In genomic region chr16:17525524-17525923, GRCm38 (mm10) we compare ENCODE assay signal across 26 mouse cellular contexts. TPM values are rescaled to one million over a fixed set of nuclear protein-coding genes. Genes with fewer than 3 reads are reported as not detected.
DNase-seq lines count a peak whose midpoint lies in the region; ATAC-seq and TF ChIP-seq lines count a peak whose summit lies in the region.
"Had no signal": no experiment of that assay in that cellular context is flagged by ENCODE, and none has a peak within 500 bp of the region (broad histone marks: within the 10 kb centered on the region; RNA-seq: fewer than 3 reads in every experiment).

No protein-coding gene starts in this region.

- 81% methylated on average over 3 of the region's 3 CpGs for WGBS in intestine, embryonic 15.5 days

- no peak overlapping the region for H3ac ChIP-seq in myocyte (ENCODE audit: control insufficient read depth, insufficient read length)

- intact Hi-C loops in gastrocnemius, adult 2 months (cut with DNase I), result no loop called here

- H3K36me3 ChIP-seq in intestine, embryonic 15.5 days, result peaks cover 69% of the 10 kb centered on the region
- H3K36me3 ChIP-seq in myocyte (ENCODE audit: control insufficient read depth, insufficient read depth), result peaks cover 44% of the 10 kb centered on the region

- no peaks in the 10 kb centered on the region for H3K27me3 ChIP-seq in intestine, embryonic 15.5 days (replicated peaks)
- no peaks in the 10 kb centered on the region for H3K27me3 ChIP-seq in myocyte (ENCODE audit: control insufficient read depth, insufficient read depth, insufficient read length)
- H3K27me3 ChIP-seq: forebrain, embryonic 15.5 days; heart, embryonic 12.5 days; heart, embryonic 15.5 days; hindbrain, embryonic 13.5 days had no signal

- no peak for TF ChIP-seq CTCF in gastrocnemius, adult 2 months (IDR thresholded peaks at IDR 0.05)

- TF ChIP-seq POLR2A in myocyte (IDR thresholded peaks at IDR 0.05; ENCODE audit: insufficient read length, low read depth), result no peak

- no peak overlapping the region for H3K9ac ChIP-seq in intestine, embryonic 15.5 days
- H3K9ac ChIP-seq: forebrain, embryonic 15.5 days; heart, embryonic 12.5 days; heart, embryonic 15.5 days; hindbrain, embryonic 13.5 days had no signal

- peak; percentile 10 for DNase-seq in cerebellum, adult 11-12 months
- no peak for DNase-seq in cerebellum, postnatal 10 days
- DNase-seq in heart, adult 11 months, result peak; percentile 88
- no peak for DNase-seq in heart, adult 8-10 months (ENCODE audit: low spot score)
- no peak for DNase-seq in gastrocnemius, adult 2 months
- no peak for DNase-seq in urinary bladder, postnatal 10 days (ENCODE audit: low spot score)
- DNase-seq: adrenal gland, adult 8-10 months; adrenal gland, postnatal 25 days; cerebellum, adult 18-20 months; cerebellum, adult 9-11 months; gastrocnemius, postnatal 10 days; gastrocnemius, postnatal 36 days; heart, postnatal 10 days; heart, postnatal 36 days had no signal

- no peak for ATAC-seq in intestine, embryonic 15.5 days
- ATAC-seq: activated CD4-positive, CD25-positive, alpha-beta regulatory T cell, adult 4 months; forebrain, embryonic 15.5 days; hindbrain, embryonic 16.5 days had no signal

- no peak overlapping the region for H3K4me3 ChIP-seq in intestine, embryonic 15.5 days (replicated peaks)
- no peak overlapping the region for H3K4me3 ChIP-seq in myocyte
- H3K4me3 ChIP-seq in gastrocnemius, adult 2 months, result no peak overlapping the region
- H3K4me3 ChIP-seq: forebrain, embryonic 10.5 days; forebrain, embryonic 15.5 days; heart, embryonic 12.5 days; heart, embryonic 15.5 days; hindbrain, embryonic 10.5 days; hindbrain, embryonic 13.5 days had no signal

- no peaks in the 10 kb centered on the region for H3K9me3 ChIP-seq in intestine, embryonic 15.5 days
- H3K9me3 ChIP-seq: forebrain, embryonic 10.5 days; forebrain, embryonic 15.5 days; heart, embryonic 12.5 days; heart, embryonic 15.5 days; hindbrain, embryonic 10.5 days; hindbrain, embryonic 13.5 days had no signal

- peaks cover 11% of the 10 kb centered on the region for H3K4me1 ChIP-seq in intestine, embryonic 15.5 days (replicated peaks)

- H3K27ac ChIP-seq in intestine, embryonic 15.5 days, result peak overlapping the region; percentile 40; the same call in 1 of the 2 replicates
- no peak overlapping the region for H3K27ac ChIP-seq in gastrocnemius, adult 2 months
- H3K27ac ChIP-seq: forebrain, embryonic 10.5 days; forebrain, embryonic 15.5 days; heart, embryonic 15.5 days; hindbrain, embryonic 10.5 days; hindbrain, embryonic 13.5 days had no signal

- H3K4me2 ChIP-seq in intestine, embryonic 15.5 days (replicated peaks), result no peak overlapping the region
- no peak overlapping the region for H3K4me2 ChIP-seq in myocyte (ENCODE audit: low read depth)
- H3K4me2 ChIP-seq: forebrain, embryonic 15.5 days; heart, embryonic 12.5 days; heart, embryonic 15.5 days; hindbrain, embryonic 13.5 days had no signal

- H3K79me2 ChIP-seq in myocyte (ENCODE audit: control insufficient read depth, insufficient read depth), result no peaks in the 10 kb centered on the region

TF ChIP-seq in myocyte, 11 proteins besides CTCF, POLR2A, EP300 and RAD21:
- TF ChIP-seq TCF12 (IDR thresholded peaks at IDR 0.05; ENCODE audit: insufficient read depth, poor library complexity, severe bottlenecking) (no peak), MYOD1 (IDR thresholded peaks at IDR 0.05; ENCODE audit: control insufficient read depth in 1 of 3, insufficient read length in 2 of 3, low read depth in 2 of 3) (peak in 2 of 3 experiments; percentile 82 to 88), E2F4 (IDR thresholded peaks at IDR 0.05; ENCODE audit: insufficient read depth) (no peak), POLR2AphosphoS2 (IDR thresholded peaks at IDR 0.05; ENCODE audit: insufficient read length, low read depth) (no peak), USF1 (IDR thresholded peaks at IDR 0.05; ENCODE audit: low read depth) (no peak)

RNA-seq across cellular contexts. Expression of gene Thap7, which starts 5.4 kb away (rescaled TPM):
- 10 to 100 TPM; 16.6 to 18.5 (median 17.6) TPM for total RNA-seq in heart, adult 8-10 months (2022)
- polyA plus RNA-seq in intestine, embryonic 15.5 days (2015; fragmentation: Nextera tagmentation; extraction: Ambion mirVana), result 52.7 and 54.0 TPM in 2 replicates
- polyA plus RNA-seq in myocyte (2012; fragmentation: generic; extraction: Trizol), result 42.6 TPM
- 10 to 100 TPM; 15.8 to 16.0 TPM for total RNA-seq in gastrocnemius, adult 2 months (2021)

RNA-seq across cellular contexts. Expression of gene Lztr1, which starts 17.0 kb away (rescaled TPM):
- 10 to 100 TPM; 26.0 to 37.0 (median 29.7) TPM for total RNA-seq in heart, adult 8-10 months (2022)
- polyA plus RNA-seq in intestine, embryonic 15.5 days (2015; fragmentation: Nextera tagmentation; extraction: Ambion mirVana), result 72.7 and 82.6 TPM in 2 replicates
- 84.7 TPM for polyA plus RNA-seq in myocyte (2012; fragmentation: generic; extraction: Trizol)
- total RNA-seq in gastrocnemius, adult 2 months (2021), result 10 to 100 TPM; 25.2 to 25.9 TPM

RNA-seq across cellular contexts. Expression of gene Lrrc74b, which starts 35.5 kb away (rescaled TPM):
- not detected for total RNA-seq in heart, adult 8-10 months (2022)
- 0.27 and 0.29 TPM in 2 replicates for polyA plus RNA-seq in intestine, embryonic 15.5 days (2015; fragmentation: Nextera tagmentation; extraction: Ambion mirVana)
- 0.08 TPM for polyA plus RNA-seq in myocyte (2012; fragmentation: generic; extraction: Trizol)
- total RNA-seq in gastrocnemius, adult 2 months (2021), result 1 to 10 TPM; 1.6 to 1.8 TPM
- total RNA-seq: granulocyte monocyte progenitor cell, adult 5-6 weeks had no signal
- polyA plus RNA-seq: activated CD4-positive, CD25-positive, alpha-beta regulatory T cell, adult 4 months; embryonic facial prominence, embryonic 11.5 days had no signal

RNA-seq across cellular contexts. Expression of gene Aifm3, which starts 36.1 kb away (rescaled TPM):
- under 1 TPM in 1 of 4 experiments, not detected in 3; 0.35 TPM for total RNA-seq in heart, adult 8-10 months (2022)
- 5.4 and 6.1 TPM in 2 replicates for polyA plus RNA-seq in intestine, embryonic 15.5 days (2015; fragmentation: Nextera tagmentation; extraction: Ambion mirVana)
- 0.02 TPM for polyA plus RNA-seq in myocyte (2012; fragmentation: generic; extraction: Trizol)
- under 1 TPM in 1 of 2 experiments, not detected in 1; 0.08 TPM for total RNA-seq in gastrocnemius, adult 2 months (2021)
- total RNA-seq: granulocyte monocyte progenitor cell, adult 5-6 weeks had no signal
- polyA plus RNA-seq: activated CD4-positive, CD25-positive, alpha-beta regulatory T cell, adult 4 months had no signal

RNA-seq across cellular contexts. Expression of gene P2rx6, which starts 36.2 kb away (rescaled TPM):
- 1 to 10 TPM; 1.1 to 2.9 (median 2.0) TPM for total RNA-seq in heart, adult 8-10 months (2022)
- polyA plus RNA-seq in intestine, embryonic 15.5 days (2015; fragmentation: Nextera tagmentation; extraction: Ambion mirVana), result 0.60 and 0.80 TPM in 2 replicates
- polyA plus RNA-seq in myocyte (2012; fragmentation: generic; extraction: Trizol), result 3.3 TPM
- 10 to 100 TPM in 1 of 2 experiments, 1 to 10 TPM in 1; 9.9 to 11.7 TPM for total RNA-seq in gastrocnemius, adult 2 months (2021)
- total RNA-seq: granulocyte monocyte progenitor cell, adult 5-6 weeks had no signal
- polyA plus RNA-seq: activated CD4-positive, CD25-positive, alpha-beta regulatory T cell, adult 4 months had no signal

Comparison
In these comparisons a context has a peak if more than half of its experiments do, and no peak if none do; other contexts are left out.
1. DNase-seq: peak in cerebellum, adult 11-12 months (single experiment) and heart, adult 11 months (single experiment); none in cerebellum, postnatal 10 days (0 of 2), heart, adult 8-10 months (single experiment), gastrocnemius, adult 2 months (single experiment) and urinary bladder, postnatal 10 days (single experiment).